Mouse (Mus musculus) heart, embryonic 11.5 days (tissue): Measurements from ENCODE around the gene Gch1. TPM values are rescaled to one million over a fixed set of nuclear protein-coding genes. Genes with fewer than 3 reads are reported as not detected.

Source experiments
- ATAC-seq: fragments of 200-750 bp; cut with Nextera tagmentation; replicated peaks from 2 replicates; pipeline ENCODE4 v1.8.0; 2017; ENCODE audit warnings: moderate library complexity; ENCODE audit not compliant: insufficient number of reproducible peaks, low FRiP score, low TSS enrichment
- H3K27ac ChIP-seq: fragments of 300-500 bp; sonication (generic); 2 replicates; pipeline ENCODE4 v1.5.1; 2014; ENCODE audit warnings: mild to moderate bottlenecking, low read depth, low read length
- H3K27me3 ChIP-seq: fragments of 300-500 bp; sonication (generic); 2 replicates; pipeline ENCODE4 v1.6.1; 2014; ENCODE audit warnings: mild to moderate bottlenecking, low read length, mixed read lengths; ENCODE audit not compliant: control insufficient read depth, insufficient read depth
- H3K36me3 ChIP-seq: fragments of 300-500 bp; sonication (generic); 2 replicates; pipeline ENCODE4 v1.6.1; 2014; ENCODE audit warnings: mild to moderate bottlenecking, low read length, moderate library complexity, mixed read lengths; ENCODE audit not compliant: control insufficient read depth, insufficient read depth
- H3K4me1 ChIP-seq: fragments of 300-500 bp; sonication (generic); 2 replicates; pipeline ENCODE4 v1.6.1; 2014; ENCODE audit warnings: low read length; ENCODE audit not compliant: control insufficient read depth, insufficient read depth
- H3K4me2 ChIP-seq: fragments of 300-500 bp; sonication (generic); 2 replicates; pipeline ENCODE4 v1.6.1; 2014; ENCODE audit warnings: mild to moderate bottlenecking, moderate library complexity
- H3K4me3 ChIP-seq: fragments of 300-500 bp; sonication (generic); 2 replicates; pipeline ENCODE4 v1.5.1; 2014; ENCODE audit warnings: low read depth, low read length
- H3K9ac ChIP-seq: fragments of 300-500 bp; sonication (generic); 2 replicates; pipeline ENCODE4 v1.6.1; 2014; ENCODE audit warnings: mild to moderate bottlenecking, low read depth, low read length, moderate library complexity
- H3K9me3 ChIP-seq: fragments of 300-500 bp; sonication (generic); replicated peaks from 2 replicates; pipeline ENCODE4 v1.6.1; 2016; ENCODE audit warnings: low read length; ENCODE audit not compliant: control insufficient read depth
- WGBS: fragments of 180-500 bp; shearing (Covaris S2); extraction: QIAGEN DNeasy Blood & Tissue Kit; methylation state at CpG from one replicate; pipeline ENCODE4 v1.1.7; 2014; ENCODE audit not compliant: insufficient replicate concordance; 5-methylcytosine and 5-hydroxymethylcytosine counted together
- polyA plus RNA-seq: library from polyadenylated mRNA; unstranded; fragments of >200 nt; fragmentation: Nextera tagmentation; extraction: Ambion mirVana; gene quantifications from 2 replicates; pipeline ENCODE4 v1.2.1, GENCODE M21; 2014

Gch1 gene
- polyA plus RNA-seq, 1 experiment from 2014 or later = 7.5 TPM

DNA sequence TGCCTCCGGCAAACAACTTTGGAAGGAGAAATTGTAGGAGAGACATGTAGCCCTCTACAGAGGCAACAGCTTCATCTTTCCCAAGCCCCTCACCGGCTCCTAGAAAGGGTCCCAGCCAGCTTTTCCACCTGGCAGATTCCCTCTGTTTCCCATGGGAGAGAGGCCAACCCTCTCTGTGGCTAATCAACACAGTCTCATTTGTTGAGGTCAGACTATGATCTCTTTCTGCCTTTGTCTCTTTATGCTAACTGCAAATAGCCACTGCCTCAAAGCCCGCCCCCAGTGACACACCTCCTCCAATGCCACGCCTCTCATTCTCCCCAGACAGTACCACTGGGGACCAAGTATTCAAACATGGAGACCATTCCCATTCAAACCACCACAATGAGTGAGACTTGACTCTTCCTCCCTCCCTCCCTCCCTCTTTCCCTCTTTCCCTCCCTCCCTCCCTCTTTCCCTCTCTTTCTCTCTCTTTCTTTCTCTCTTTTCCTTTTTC lies 20.5 kb upstream of the Gch1 start:
- H3K4me3 ChIP-seq = no peak overlapping the region
- H3K9me3 ChIP-seq = no peaks in the 10 kb centered on the region
- no peak for ATAC-seq
- H3K36me3 ChIP-seq = no peaks in the 10 kb centered on the region
- no peaks in the 10 kb centered on the region for H3K27me3 ChIP-seq
- no peak overlapping the region for H3K27ac ChIP-seq
- H3K4me2 ChIP-seq = no peak overlapping the region
- H3K9ac ChIP-seq = no peak overlapping the region
- 80% methylated on average over 4 of the region's 4 CpGs for WGBS
- H3K4me1 ChIP-seq = no peaks in the 10 kb centered on the region

DNA sequence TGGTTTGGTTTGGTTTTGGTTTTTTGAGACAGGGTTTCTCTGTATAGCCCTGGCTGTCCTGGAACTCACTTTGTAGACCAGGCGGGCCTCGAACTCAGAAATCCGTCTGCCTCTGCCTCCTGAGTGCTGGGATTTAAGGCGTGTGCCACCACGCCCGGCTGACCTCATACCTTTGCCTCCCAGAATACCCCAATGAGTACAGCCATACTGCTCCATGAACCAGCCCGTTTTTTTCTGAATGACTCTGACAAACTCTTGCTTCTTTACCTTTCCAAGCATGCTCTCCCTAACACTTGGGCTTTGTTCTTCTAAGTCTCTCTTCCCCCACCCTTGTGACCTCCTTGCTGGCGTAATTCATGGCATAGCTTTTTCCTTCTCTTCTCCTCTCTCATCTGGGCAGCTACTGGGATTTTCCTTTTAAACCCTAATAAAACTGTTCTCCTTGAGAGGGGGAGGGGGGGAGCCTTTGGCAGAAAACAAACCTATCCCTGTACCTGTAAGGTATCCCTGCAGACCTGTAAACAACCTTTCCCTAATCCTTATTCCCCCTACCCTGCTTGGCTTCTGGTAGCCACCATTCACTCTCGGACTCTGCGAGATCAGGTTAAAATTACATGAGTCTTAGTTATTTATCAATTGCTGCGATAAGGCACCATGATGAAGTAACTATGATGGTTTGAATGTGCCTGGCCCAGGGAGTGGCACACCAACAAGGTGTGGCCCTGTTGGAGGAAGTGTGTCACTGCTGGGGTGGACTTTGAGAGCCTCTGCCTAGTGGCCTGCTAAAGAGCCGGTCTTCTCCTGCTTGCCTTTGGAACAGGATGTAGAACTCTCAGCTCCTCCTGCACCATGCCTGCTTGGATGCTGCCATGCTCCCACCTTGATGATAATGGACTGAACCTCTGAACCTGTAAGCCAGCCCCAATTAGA lies 19.6 kb upstream of the Gch1 start:
- no peak overlapping the region for H3K4me2 ChIP-seq
- 83% methylated on average over 12 of the region's 12 CpGs for WGBS
- no peak for ATAC-seq

DNA sequence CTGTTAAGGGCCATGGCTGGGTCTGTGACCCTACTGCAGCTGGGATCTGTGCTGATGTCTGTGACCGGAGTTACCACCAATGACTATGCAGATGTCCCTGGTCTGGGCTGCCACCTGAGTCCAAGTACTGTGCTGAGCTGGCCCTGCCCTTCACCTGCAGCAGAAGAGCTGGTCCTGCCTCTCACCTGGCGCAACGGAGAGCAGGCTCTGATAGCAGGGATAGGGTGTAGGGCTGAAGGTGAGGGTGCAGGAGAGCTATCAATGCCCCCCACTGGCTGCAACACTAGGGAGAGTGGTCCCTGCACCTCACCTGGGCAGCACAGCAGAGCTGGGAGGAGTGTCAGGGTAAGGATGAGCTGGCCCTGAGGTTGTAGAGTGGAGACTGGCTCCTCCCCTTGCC lies 17.4 kb upstream of the Gch1 start:
- no peak overlapping the region for H3K27ac ChIP-seq
- H3K4me1 ChIP-seq = no peaks in the 10 kb centered on the region
- H3K27me3 ChIP-seq = no peaks in the 10 kb centered on the region
- H3K4me3 ChIP-seq = no peak overlapping the region
- no peaks in the 10 kb centered on the region for H3K36me3 ChIP-seq
- H3K9me3 ChIP-seq = no peaks in the 10 kb centered on the region
- ATAC-seq = no peak
- no peak overlapping the region for H3K9ac ChIP-seq
- no peak overlapping the region for H3K4me2 ChIP-seq
- WGBS = 76% methylated on average over 3 of the region's 3 CpGs

More for the DNA sequence above, 19.6 kb upstream of the Gch1 start:
- no peaks in the 10 kb centered on the region for H3K27me3 ChIP-seq
- H3K4me3 ChIP-seq = no peak overlapping the region
- no peaks in the 10 kb centered on the region for H3K36me3 ChIP-seq
- H3K27ac ChIP-seq = no peak overlapping the region
- H3K9me3 ChIP-seq = no peaks in the 10 kb centered on the region
- H3K4me1 ChIP-seq = no peaks in the 10 kb centered on the region
- no peak overlapping the region for H3K9ac ChIP-seq

DNA sequence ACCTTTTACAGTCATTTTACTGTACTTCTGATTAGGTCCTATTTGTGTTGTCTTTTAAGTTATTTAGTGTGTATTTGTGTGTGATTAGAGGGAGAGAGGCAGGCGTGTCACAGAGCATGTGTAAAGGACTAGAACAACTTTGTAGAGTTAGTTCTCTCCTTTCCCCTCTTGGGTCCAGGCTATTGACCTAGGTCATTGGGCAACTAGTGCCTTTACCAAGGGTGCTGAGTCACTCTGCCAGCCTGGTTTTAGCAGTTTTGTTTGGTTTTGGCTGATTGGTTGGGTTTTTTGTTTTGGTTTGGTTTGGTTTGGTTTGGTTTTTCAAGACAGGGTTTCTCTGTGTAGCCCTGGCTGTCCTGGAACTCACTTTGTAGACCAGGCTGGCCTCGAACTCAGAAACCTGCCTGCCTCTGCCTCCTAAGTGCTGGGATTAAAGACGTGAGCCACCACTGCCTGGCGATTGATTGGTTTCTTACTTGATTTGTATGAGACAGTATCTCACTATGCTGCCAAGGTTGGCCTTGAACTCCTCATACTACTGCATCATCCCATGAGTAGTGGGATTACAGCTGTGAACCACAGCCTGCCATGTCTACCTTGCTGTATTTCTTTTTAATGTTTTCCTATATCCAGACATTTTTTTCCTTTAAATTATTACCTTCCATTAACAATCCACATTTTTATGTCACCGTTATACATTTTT lies 16.2 kb upstream of the Gch1 start:
- no peaks in the 10 kb centered on the region for H3K36me3 ChIP-seq
- H3K27ac ChIP-seq = no peak overlapping the region
- no peaks in the 10 kb centered on the region for H3K4me1 ChIP-seq
- H3K4me2 ChIP-seq = no peak overlapping the region
- H3K4me3 ChIP-seq = no peak overlapping the region
- ATAC-seq = no peak
- H3K9me3 ChIP-seq = no peaks in the 10 kb centered on the region
- no peak overlapping the region for H3K9ac ChIP-seq
- 79% methylated on average over 5 of the region's 5 CpGs for WGBS
- no peaks in the 10 kb centered on the region for H3K27me3 ChIP-seq

DNA sequence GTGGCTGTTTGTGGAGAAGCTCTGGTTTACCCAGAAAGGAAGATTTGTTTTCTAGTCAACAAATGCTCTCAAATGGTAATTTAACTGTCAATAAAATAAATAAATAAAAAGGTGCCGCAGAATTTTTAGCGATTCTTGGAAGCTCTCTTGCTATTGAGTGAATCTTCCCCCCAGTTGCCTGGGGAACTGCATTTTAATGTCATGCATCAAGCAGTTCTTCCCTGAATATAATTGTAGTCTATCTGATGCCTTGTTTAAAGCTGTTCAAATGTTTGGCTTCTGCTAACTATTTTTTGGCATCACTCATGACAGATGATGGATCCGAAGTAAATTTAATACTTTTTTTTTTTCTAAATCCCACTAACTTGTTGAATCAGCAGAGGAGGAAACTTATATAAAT lies 8.1 kb upstream of the Gch1 start:
- Histone ChIP-seq H3K9me3 (no peaks in the 10 kb centered on the region), H3K4me1 (no peaks in the 10 kb centered on the region), H3K4me3 (no peak overlapping the region), H3K27ac (no peak overlapping the region), H3K36me3 (no peaks in the 10 kb centered on the region), H3K27me3 (no peaks in the 10 kb centered on the region), H3K9ac (no peak overlapping the region), H3K4me2 (no peak overlapping the region)
- ATAC-seq = no peak
- WGBS = 88% methylated on average over 3 of the region's 3 CpGs

DNA sequence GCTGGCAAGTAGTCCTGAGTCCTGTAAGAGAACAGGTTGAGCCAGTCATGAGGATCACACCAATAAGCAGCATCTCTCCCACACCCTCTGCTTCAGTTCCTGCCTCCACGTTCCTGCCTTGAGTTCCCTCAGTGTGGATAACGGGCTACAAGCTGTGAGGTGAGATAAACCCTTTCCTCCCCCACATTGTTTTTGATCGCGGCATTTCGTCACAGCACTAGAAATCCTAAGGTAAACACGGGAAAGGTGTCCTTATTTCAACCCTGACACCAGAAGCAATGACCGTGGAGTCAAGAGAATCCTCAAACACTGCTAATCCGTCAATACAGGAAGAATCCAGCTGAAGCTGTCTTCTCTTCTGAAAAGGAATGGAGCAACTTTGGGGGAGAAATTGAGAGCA lies 7.5 kb upstream of the Gch1 start:
- no peaks in the 10 kb centered on the region for H3K27me3 ChIP-seq
- WGBS = 71% methylated on average over 8 of the region's 8 CpGs
- no peak overlapping the region for H3K9ac ChIP-seq
- no peak for ATAC-seq
- H3K4me1 ChIP-seq = no peaks in the 10 kb centered on the region
- no peaks in the 10 kb centered on the region for H3K9me3 ChIP-seq
- no peak overlapping the region for H3K4me2 ChIP-seq
- H3K36me3 ChIP-seq = no peaks in the 10 kb centered on the region
- no peak overlapping the region for H3K27ac ChIP-seq
- no peak overlapping the region for H3K4me3 ChIP-seq

DNA sequence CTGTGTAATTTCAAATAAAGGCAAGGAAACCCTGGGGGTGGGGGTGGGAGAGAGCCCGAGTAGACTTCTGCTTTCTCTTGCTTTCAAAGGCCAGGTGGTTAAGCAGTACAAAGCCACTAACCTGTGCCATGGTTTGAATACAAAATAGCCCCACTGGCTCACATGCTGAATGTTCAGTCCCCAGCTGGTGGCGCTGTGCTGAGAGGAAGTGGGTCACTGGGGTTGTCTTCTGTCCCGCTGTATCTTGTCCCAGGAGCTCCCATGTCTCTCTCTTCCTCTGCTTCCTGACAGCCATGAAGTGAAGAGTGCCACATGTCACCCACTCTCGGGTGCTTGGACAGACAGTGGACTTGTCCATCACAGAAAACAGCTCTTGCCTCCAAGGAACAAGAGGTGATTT lies 4.9 kb upstream of the Gch1 start:
- Histone ChIP-seq H3K27me3 (no peaks in the 10 kb centered on the region), H3K4me2 (no peak overlapping the region), H3K9me3 (no peaks in the 10 kb centered on the region), H3K9ac (no peak overlapping the region), H3K36me3 (no peaks in the 10 kb centered on the region), H3K27ac (no peak overlapping the region), H3K4me3 (no peak overlapping the region), H3K4me1 (no peaks in the 10 kb centered on the region)
- no peak for ATAC-seq
- 33% methylated on average over 4 of the region's 4 CpGs for WGBS

DNA sequence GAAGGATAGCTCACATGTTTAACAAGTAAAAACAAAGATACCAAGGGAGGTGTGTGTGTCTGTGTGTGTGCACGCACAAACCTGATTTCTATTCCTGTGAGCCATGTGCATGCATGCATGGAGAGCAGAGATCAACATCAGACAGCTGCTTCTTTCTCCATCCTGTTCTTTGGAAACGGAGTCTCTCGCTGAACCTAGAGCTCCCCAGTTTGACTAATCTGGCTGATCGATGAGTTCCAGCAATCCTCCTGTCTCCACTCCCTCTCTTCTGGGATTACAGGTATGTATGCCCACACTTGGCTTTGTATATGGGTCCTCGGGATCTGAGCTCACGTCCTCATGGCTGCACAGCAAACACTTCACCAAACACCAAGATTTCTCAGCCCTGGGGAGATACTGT lies 4.3 kb upstream of the Gch1 start:
- Histone ChIP-seq H3K4me1 (0 out of 2 replicates have a peak, but pooled peaks cover 2% of the 10 kb centered on the region), H3K9me3 (no peaks in the 10 kb centered on the region), H3K36me3 (no peaks in the 10 kb centered on the region), H3K27ac (no peak overlapping the region), H3K4me2 (no peak overlapping the region), H3K9ac (no peak overlapping the region), H3K27me3 (peaks cover under 1% of the 10 kb centered on the region; the same call in 1 of the 2 replicates), H3K4me3 (no peak overlapping the region)
- no peak for ATAC-seq
- 69% methylated on average over 6 of the region's 6 CpGs for WGBS
